Mouse (Mus musculus) fibroblast of lung, adult 2 months (primary cell): Measurements from ENCODE around the gene Snx17.
"Not testable (repeated sequence)": the region's sequence is repeated elsewhere in the genome, so short reads cannot be mapped to it uniquely, and the experiment has no call there.

ENCODE experiments used
- DNase-seq: peaks from one replicate; pipeline ENCODE4 v3.0.0-alpha.2; 2011; ENCODE audit warnings: low read depth

Gene Snx17

GRCm38 (mm10) chr5:31197072-31197471 lies 4.0 kb downstream of the Snx17 start:
- no peak for DNase-seq

- DNase-seq, result no peak
These were observed 5.1 kb downstream of the Snx17 start for GRCm38 (mm10) chr5:31198170-31198569.

GRCm38 (mm10) chr5:31198616-31199320 lies 5.7 kb downstream of the Snx17 start:
- no peak for DNase-seq

- no peak for DNase-seq
These were observed 6.4 kb downstream of the Snx17 start for GRCm38 (mm10) chr5:31199321-31199892.

GRCm38 (mm10) chr5:31199893-31200292 lies 6.9 kb downstream of the Snx17 start:
- DNase-seq, result no peak

- no peak for DNase-seq
These were observed 7.3 kb downstream of the Snx17 start for GRCm38 (mm10) chr5:31200327-31200768.

GRCm38 (mm10) chr5:31201042-31201741 lies 8.2 kb downstream of the Snx17 start:
- DNase-seq, result no peak

DNA sequence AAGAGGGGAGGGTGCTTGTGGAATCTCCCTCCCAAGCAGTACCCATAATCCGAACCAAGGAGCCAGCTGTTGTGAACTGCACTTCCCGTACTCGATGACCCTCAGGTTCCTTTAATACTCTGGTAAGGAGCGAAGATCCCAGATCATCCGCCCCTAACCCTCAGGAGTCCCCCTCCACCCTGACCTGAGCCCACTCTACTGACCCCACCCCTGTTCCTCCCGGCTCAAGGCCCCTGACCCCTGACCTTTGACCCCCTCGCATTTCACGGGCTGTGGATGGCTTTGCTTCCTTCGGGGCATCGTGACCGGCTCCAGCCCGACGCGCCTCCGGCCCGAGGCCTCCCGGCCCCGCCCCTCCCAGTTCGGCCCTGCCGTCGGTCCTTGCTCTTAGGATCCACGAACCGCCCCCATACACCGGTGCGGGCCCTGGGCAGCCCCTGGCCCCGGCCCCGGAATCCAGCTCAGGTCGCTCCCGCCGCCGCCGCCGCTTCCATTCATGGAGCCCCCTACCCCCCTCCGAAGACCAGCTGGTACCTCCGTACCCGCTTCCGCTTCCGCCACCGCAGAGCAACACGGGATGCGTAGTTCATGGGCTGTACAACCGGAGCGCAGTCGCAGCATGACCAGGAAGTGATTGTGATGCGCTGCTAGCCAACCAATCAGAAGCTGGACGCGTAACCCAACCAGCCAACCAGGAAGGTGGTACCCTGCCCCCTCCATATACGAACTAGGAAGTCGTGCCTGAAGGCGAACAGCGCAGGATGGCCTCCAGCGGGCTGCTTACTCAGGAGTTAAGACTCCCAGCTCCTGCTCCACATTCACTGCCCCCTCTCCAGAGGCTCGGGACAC lies 8.9 kb downstream of the Snx17 start, which contains the start of gene Zfp513:
Gene Zfp513, minus strand, starts transcription at position 562 of the 849 bp plus-strand sequence.
- peak; percentile 99 for DNase-seq

DNA sequence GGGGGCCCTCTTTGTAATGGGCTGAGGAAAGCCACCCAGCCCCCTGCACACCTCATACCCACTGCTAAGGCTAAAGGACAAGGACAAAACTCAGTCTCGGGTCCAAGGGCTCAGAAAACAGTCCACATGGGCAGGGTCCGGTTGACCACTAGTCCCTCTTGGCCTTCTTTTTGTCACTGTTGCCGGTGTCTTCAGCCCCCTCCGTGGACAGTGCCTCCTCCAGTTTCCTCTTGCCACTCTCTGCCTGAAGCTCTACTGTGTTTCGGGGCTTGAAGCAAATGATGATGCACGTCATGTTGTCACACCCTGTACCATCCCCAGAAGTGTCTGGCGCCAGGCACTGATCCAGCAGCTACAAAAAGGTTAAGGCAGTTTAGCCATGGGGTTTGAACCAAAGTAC lies 9.9 kb downstream of the Snx17 start:
- no peak for DNase-seq

- DNase-seq, result no peak
These were observed 10.8 kb downstream of the Snx17 start for GRCm38 (mm10) chr5:31203866-31204265.

DNA sequence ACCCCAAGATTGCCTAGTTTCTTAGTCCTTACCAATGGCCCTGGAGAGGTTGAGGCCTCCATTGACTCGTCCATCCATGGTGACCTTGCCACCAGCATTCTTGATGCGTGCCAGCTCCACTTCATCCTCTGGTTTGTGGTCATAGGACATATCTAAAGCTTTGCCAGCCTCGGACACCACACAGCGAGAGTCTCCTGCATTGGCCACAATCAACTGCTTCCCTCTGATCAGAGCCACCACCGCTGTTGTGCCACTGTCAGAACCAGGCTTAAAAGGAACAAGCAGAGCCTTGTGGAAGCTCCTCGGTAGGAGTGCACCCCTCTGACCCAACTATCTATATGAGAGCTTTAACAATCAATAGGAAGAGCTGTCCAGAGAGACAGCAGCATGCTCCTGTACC lies 11.4 kb downstream of the Snx17 start:
- DNase-seq, result no peak

- not testable (repeated sequence) for DNase-seq
These were observed 23.5 kb downstream of the Snx17 start for GRCm38 (mm10) chr5:31216554-31216953.

DNA sequence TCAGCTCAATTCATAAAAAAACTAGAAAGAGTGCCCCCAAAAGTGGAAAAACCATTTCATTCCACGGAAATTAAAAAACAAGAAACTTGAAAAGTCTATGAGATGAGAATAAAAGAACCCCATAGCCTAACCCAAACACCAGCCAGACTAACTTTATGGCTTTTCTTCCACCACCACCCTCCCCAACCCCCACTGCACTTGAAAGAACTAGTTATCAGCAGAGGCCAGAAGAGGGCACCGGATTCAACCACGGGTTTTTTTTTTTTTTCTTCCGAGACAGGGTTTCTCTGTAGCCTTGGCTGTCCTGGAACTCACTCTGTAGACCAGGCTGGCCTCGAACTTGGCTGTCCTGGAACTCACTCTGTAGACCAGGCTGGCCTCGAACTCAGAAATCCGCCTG lies 25.3 kb downstream of the Snx17 start:
- DNase-seq, result no peak

DNA sequence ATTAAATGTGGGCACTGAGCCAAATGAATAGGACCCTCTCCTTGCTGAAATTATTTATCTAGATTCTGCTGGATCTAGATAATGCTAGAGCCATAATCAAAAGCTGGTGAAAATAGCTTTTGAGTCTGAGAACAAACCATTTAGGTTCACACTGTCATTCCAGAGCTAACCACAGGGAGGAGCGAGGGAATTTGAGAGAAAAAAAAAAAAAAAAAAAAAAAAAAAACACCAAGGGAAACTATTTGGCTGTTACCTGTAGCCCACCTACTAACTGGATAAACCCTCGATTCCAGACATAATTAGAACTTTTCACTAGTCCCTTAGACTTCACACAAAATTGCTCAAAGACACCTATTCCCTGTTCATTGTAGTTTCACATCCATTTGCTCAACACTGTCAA lies 26.0 kb downstream of the Snx17 start:
- no peak for DNase-seq

DNA sequence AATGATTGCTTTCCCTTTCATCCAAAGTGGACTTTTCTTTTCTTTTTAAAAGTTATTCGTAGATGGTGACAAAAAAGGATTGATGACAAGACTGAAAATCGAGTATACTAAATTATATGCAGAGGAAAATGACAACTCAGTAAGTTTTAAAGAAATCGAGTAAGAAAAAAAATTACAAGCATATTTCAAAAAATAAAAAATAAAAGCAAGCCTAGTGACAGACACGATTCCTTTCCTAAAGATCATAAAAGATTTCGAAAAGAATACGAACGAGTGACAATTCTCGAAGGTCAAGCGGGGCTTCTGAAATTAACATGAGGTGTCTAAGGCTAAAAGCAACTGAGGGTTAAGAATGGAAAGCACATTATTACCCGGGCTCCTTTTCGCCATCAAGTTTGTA lies 26.4 kb downstream of the Snx17 start:
- DNase-seq, result no peak

DNA sequence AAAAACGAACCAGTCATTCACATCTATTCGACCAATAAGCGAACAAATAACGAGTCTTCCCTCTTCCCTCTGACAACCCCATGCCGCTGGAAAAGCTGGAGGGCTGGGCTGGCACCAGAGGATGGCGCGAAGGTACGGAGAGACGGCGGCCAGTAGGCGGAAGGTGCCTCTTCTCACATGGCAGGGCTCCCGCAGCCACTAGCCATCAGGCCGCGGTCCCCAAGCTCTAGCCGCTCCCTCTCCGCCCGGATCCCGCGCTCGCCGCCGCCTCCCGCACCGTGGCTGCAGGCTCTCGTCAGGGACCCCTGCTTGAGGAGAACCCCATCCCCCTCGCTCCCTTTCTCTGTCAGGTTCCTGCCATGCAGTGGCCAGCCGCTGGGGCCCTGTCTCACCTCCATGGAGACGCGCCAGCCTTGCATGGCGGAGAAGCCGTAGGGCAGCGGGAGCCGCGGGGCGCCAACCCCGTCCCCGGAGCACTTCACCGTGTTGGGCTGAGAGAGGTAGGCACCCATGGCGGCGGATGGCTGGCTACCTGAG lies 27.0 kb downstream of the Snx17 start:
- DNase-seq, result no peak

- peak; percentile 82 for DNase-seq
These were observed 27.6 kb downstream of the Snx17 start, which contains the start of gene Ppm1g for GRCm38 (mm10) chr5:31220448-31221303. TSS of gene Ppm1g (minus strand) at chr5:31220687.

GRCm38 (mm10) chr5:31221304-31221945 lies 28.4 kb downstream of the Snx17 start:
- no peak for DNase-seq

DNA sequence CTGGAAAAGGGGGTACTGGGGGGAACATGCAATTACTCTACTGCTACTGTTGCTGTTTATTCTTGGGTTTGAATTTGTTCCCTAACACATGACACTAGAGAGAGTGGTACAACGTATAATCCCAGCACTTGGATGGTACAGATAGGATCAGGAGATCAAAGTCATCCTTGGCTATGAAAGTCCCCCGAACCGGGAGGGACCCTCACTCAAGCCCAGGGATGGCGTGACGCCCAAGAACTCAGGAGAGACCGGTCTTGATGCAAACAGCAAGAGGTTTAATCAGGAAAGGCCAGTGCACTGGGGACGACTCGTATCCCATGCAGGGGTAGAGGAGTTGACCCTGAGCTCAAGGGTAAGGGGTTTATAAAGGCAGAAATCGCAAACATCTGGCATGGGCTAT lies 29.7 kb downstream of the Snx17 start:
- no peak for DNase-seq

- no peak for DNase-seq
These were observed 33.6 kb downstream of the Snx17 start for GRCm38 (mm10) chr5:31226641-31227040.
